Mouse (Mus musculus) neural tube, postnatal 0 days (tissue): Measurements from ENCODE around the gene Mfsd4b4. TPM values are rescaled to one million over a fixed set of nuclear protein-coding genes. Genes with fewer than 3 reads are reported as not detected.

Source experiments
- polyA plus RNA-seq: library from polyadenylated mRNA; unstranded; fragments of >200 nt; fragmentation: Nextera tagmentation; extraction: Ambion mirVana; gene quantifications from 2 replicates; pipeline ENCODE4 v1.2.1, GENCODE M21; 2015

The Mfsd4b4 gene
- 2.9 TPM in 2 replicates for polyA plus RNA-seq

GRCm38 (mm10) chr10:39898874-39899371 is at the start of gene Mfsd4b4:
Mfsd4b4 (minus strand) TSS chr10:39899238.

DNA sequence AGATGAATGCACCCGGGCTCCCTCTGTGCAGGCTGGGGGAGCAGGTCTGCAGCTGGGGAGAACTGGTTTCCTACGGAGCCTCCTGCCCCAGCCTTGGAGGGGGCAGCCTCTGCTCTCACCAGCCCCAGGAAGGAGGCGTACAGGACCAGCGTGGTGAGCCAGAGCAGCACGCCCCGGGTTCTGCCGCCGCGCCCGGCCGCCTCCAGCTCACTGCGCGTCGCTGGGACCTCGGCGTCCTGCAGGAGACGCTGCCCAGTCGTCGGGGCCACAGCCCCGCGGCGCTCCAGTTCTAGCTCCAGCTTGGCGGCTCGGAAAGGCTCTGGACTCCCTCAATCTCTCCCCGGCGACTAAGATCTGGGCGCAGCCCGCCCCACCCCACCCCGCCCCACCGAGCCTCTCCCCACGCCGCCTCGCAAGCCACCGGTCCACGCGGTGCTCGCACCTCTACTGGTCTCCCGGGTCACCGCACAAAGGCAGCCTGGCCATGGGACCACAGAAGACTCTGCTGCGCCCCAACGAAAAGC is 27.6 kb upstream of the Mfsd4b4 start, which contains the start of gene Mfsd4b2:
TSS of gene Mfsd4b2 (minus strand) at position 308 of the 524 bp plus-strand sequence.

Other genes with a start within 250 kb of the Mfsd4b4 start
- gene Rev3l, start 167.1 kb downstream of the Mfsd4b4 start, polyA plus RNA-seq, result 29.9 and 39.5 TPM in 2 replicates
- gene Mfsd4b2, start 27.7 kb upstream of the Mfsd4b4 start, polyA plus RNA-seq, result not detected in 2 replicates
- gene Mfsd4b3, start 60.9 kb upstream of the Mfsd4b4 start, polyA plus RNA-seq, result 0.19 TPM in 1 of 2 replicates, not detected in the other
- 0.17 and 0.41 TPM in 2 replicates for gene Mfsd4b5, start 87.4 kb upstream of the Mfsd4b4 start, polyA plus RNA-seq
- 0.35 and 0.71 TPM in 2 replicates for gene Mfsd4b1, start 126.0 kb upstream of the Mfsd4b4 start, polyA plus RNA-seq
- 1.4 and 1.5 TPM in 2 replicates for gene Slc16a10, start 243.0 kb upstream of the Mfsd4b4 start, polyA plus RNA-seq